Mouse (Mus musculus) layer of hippocampus, postnatal 36 days (tissue): ENCODE measurements around the gene Foxm1. TPM values are rescaled to one million over a fixed set of nuclear protein-coding genes. Genes with fewer than 3 reads are reported as not detected.
"Not testable (repeated sequence)": the region's sequence is repeated elsewhere in the genome, so short reads cannot be mapped to it uniquely, and the experiment has no call there.

Experiments used
- DNase-seq, 2 experiments: peaks; one replicate each; pipeline ENCODE4 v3.0.0; 2022
- total RNA-seq, 2 experiments: library from RNA; stranded (reverse); gene quantifications; 2 replicates each; pipeline ENCODE4 v1.2.3; 2021

Foxm1 gene
- total RNA-seq, 2 experiments from 2014 or later = 1.6 to 2.2 TPM

DNA sequence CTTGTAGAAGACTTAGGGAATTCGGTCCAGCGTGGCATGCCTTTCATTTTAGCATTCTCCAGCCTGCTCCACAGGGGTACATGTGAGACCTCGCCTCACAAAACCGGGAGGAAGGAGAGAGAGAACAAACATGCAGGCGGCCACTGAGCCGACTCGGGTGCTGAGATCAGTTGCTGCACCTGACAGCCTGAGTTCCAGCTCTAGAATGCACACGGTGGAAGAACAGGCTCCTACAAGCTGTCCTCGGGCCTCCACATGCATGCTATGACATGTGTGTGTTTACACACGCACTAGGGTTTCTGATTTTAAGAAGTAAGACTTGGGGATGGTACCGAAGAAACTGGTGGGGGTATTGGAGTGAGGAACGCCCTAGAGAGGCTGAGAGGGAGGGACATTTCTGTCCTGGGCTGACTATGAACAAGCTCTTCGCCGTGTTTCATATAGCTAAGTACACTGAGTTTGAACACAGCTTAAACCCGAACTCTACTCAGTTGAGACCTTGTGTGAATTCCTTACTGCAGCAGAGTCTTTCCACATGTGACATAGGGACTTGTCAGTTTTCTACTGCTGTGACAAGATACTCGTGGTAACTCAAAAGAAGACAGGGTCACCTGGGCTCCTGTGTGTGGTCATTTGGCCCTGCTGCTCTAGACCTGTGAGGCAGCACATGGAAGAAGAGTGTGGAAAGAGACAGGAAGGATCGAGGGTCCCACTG lies 13.8 kb downstream of the Foxm1 start:
- no peak for DNase-seq

- DNase-seq = no peak
Measured at GRCm38 (mm10) chr6:128379636-128380035, 16.9 kb downstream of the Foxm1 start.

GRCm38 (mm10) chr6:128380594-128381167 lies 17.9 kb downstream of the Foxm1 start:
- not testable (repeated sequence) for DNase-seq

DNA sequence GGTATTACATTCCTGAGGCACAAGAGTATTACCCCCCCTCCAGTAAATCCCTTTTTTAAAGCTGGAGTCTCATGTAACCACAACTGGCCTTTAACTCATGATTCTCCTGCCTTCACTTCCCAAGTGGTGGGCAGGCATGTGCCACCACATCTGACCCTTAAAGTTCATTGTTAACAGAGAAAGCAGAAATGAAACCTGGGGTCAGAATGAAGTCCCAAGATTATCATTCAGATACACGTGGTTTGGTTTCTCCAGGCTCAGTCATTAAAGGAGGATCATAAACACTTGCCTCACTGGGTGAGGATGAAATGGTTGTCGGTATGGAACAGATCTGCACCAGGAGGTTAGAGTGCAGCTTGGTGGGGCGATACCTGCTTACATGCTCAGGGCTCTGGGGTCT lies 18.5 kb downstream of the Foxm1 start:
- no peak for DNase-seq

DNA sequence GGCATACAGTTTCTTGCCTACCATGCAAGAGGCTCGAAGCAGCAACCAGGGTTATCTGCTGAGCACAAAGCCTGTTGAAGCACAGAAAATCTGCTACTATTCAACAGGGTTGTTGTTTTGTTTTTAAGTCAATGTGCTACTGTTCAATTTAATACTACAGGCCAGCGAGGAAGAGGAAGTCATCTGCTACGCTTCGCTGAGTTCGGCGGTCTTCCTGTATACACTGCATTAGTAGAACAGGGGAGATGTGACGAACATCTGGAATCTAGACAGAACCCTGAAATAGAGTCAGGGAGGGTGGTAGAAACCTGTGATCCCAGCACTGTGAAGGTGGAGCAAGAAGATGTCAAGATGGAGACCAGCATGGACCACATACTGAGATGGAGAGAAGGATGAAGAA lies 21.0 kb downstream of the Foxm1 start:
- DNase-seq = no peak

DNA sequence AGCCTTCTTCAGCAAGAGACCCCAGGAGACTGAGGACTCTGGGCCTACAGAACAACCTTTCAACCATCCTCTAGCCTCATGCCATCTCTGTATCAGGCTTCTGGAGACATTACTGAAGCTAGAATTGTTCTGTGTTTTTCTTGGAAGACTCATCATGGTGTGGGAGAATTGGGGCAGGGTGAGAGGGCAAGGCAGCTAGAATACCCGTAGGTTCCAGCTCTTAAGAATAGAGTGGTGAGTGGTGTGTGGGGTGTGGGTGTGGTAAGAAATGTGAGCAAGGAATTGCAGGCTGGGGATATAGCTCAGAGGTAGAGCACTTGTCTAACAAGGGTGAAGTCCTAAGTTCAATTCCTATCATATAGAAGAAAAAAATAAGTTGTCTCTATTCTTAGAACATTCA lies 22.3 kb downstream of the Foxm1 start:
- no peak for DNase-seq

GRCm38 (mm10) chr6:128389185-128389584 lies 26.4 kb downstream of the Foxm1 start:
- no peak for DNase-seq

DNA sequence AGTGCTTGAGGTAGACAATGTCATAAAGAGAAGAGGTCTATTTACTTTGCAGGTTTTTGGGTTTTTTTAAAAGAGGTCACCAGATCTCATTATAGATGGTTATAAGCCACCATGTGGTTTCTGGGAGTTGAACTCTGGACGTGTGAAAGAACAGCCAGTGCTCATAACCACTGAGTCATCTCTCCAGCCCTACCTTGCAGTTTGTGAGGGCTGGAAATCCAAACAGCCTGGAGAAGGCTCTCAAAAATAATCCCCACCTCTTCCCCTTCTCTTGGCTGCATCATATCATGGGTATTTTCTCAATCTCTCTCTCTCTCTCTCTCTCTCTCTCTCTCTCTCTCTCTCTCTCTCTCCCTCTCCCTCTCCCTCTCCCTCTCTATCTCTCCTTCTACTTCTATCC lies 27.9 kb downstream of the Foxm1 start:
- no peak for DNase-seq

DNA sequence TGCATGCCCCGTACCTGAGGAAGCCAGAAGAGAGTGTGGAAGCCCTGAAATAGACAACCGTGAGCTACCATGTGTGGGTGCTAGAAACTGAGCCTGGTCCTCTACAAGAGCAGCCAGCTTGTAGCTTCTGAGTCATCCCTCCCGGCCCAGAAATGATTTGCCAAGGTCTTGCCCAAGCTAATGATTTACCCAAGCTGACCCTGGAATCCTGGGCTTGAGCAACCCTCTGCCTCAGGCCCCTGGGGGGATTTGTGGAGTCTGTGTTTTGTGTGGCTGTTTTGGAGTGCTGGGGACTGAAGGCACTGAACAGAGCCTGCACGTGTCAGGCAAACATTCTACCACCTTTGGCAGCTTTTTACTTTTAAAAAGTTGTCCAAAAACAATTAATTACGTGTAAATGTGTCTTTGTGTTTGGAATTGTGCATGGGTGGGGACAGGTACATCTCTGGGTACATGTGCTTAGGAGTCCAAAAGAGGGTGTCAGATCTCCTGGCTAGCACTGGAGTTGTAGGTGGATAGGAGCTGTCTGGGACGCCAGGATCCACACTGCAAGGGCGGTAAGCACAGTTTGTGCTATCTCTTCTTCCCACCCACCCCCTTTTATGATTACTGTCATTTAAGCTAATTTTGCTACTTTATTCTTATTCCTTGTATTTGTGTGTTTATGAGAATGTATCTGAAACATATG lies 35.0 kb downstream of the Foxm1 start:
- DNase-seq = no peak

- DNase-seq = no peak
Measured at GRCm38 (mm10) chr6:128398996-128399395, 36.2 kb downstream of the Foxm1 start, which contains the start of gene Nrip2. Gene Nrip2, plus strand, starts transcription at chr6:128399296.

DNA sequence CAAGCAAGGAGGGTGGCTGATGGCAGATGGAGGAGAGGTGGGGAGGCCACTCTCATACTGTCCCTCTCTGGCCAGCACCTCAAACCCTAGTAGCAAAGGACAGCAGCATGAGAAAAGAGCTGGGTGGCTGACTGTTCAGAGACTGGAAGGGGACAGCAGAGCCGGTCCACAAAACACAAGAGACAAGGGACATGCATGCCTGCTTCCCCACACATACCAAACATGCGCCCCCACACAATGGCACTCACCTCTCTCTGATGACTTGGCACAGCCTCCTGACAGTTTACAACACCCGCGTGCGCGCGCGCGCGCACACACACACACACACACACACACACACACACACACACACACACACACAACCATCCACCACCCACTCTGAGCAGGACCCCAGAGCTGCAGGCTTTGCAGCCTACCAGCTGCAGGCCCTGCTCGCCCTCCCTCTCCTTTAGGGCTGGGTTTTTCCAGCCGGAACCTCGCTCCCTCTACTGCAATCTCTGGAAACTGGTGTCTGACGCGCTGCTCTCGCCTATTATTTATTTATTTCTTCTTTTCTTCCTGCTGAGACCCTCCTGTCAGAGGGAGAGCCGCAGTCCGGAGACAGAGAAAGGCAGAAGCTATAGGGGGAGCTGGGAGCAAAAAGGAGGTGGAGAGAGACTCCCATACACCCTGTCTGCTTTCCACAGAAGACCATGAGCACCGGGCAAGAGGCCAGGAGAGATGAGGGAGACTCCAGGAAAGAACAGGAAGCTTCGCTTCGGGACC lies 36.8 kb downstream of the Foxm1 start:
- DNase-seq = peak in 1 of 2 experiments; percentile 47

DNA sequence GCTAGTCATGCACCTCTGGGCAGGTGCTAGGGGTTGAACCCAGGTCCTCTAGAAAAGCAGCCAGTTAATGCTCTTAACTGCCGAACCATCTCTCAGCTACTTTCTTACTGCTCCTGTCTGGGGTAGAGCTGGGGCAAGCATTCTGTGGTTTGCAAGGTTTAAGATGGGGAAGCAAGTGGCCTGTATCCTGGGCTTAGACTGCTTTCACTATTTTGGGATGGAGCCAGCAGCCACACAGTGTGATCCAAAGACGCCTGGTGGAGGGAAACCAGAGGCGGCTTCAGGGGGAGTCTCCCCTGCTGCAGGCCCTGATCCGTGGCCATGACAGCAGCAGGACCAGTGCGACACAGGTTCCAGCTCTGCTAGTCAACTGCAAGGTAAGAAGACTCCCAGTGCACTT lies 41.9 kb downstream of the Foxm1 start:
- DNase-seq = no peak

DNA sequence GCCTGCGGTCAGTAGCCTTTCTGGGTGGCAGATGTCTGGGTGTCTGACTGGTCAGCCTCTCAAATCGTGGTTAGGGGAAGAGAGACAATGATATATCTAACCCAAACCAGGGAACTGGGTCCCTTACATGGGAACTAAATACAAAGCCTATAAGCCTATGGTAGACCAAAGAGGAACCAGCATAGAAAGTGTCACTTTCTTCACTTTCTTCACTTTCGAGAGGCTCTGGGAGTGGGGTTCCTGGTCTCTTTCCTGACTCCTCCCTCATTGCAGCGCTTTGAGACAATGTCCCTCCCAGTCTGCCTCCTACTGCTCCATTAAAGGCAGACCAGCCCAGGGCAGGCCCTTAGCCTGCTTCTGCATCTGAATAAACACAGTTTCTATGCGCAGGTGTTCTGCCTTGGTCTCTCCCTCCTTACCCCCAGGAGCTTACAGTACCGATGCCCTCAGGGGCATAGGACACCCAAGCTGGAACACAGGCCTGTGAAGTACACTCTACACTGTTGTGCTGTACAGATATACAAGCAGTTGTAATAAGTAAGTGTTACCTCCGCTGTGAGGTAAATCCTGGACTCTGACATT lies 45.9 kb downstream of the Foxm1 start:
- no peak for DNase-seq

- DNase-seq = no peak
Measured at GRCm38 (mm10) chr6:128410305-128410704, 47.5 kb downstream of the Foxm1 start.

DNA sequence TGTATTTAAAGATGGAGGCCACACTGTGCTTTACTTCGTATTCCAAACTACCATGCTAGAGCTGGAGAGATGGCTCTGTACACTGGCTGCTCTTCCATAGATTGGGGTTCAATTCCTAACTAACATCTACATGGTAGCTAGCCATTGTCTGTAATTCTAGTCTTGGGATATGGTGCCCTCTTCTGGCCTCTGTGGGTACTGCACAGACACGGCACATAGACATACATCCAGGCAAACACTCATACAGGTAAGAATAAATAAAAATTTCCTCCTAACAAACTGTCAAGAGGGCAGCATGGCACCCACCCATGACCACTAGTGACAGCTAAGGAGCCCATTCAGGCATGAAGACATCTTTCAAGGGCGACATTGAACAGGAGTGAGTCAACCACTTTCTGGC lies 48.3 kb downstream of the Foxm1 start:
- peak; percentile 70 to 84 for DNase-seq

GRCm38 (mm10) chr6:128416169-128416568 lies 53.4 kb downstream of the Foxm1 start:
- DNase-seq = no peak

DNA sequence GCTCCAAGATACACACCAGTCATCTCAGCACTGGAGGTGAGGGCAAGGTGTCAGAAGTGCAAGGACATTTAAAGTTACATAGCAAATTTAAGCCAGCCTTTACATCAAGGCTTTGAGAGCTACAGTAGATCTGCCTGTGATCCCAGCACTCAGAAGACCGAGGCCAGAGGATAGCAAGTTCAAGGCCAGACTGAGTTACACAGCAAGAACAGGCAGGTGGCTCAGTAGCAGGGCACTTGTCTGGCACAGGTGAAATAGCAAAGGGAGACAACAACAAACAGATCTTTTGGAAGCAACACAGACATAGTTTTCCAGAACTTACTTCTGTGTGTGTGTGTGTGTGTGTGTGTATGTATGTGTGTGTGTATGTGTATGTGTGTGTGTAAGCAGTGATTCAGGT lies 55.3 kb downstream of the Foxm1 start:
- DNase-seq = no peak

DNA sequence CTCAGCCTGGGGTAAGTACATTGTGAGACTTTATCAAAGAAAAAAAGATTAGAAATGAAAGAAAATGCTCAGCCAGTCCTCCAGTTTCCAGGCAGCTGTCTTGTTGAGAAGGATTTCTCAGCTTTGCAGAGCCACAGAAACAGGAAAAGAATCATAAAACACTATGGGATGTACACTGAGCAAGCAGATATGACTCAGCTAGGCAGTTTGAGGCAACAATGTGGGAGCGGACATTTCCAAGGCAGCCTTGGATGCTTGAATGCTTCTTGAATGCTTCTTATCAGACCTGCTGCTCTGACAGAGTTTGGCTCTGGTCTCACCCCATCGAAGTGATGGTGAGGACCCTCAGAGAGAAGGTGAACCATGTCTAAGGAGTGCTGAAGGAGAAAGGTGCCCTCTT lies 58.3 kb downstream of the Foxm1 start:
- no peak for DNase-seq

DNA sequence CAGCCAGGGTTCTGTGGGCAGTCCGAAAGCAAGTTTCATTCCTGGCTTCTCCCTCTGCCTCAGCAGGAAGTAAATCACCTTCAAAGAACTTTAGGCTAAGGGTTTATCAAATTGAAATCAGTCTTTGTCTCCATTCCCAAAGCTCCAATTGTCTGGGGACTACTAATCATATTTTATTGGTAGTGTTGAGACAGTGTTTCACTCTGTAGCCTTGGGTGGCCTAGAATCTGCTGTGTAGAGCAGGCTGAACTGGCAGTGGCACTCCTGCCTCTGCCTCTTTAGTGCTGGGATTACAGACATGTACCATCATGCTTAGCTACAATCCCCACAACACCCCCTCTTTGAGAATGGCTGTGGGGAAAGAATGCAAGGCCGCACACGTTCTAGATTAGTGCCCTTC lies 58.7 kb downstream of the Foxm1 start:
- no peak for DNase-seq

- DNase-seq = no peak
Measured at GRCm38 (mm10) chr6:128423496-128424268, 60.9 kb downstream of the Foxm1 start.

GRCm38 (mm10) chr6:128424269-128425019 lies 61.7 kb downstream of the Foxm1 start, which contains the start of gene Itfg2:
Gene Itfg2, minus strand, starts transcription at chr6:128424931.
- peak; percentile 96 for DNase-seq
